Mouse (Mus musculus): ENCODE measurements around the gene Aipl1.
A peak's percentile ranks its signal among the peaks of the same experiment; 100 is the strongest.
"Not testable (repeated sequence)": the region's sequence is repeated elsewhere in the genome, so short reads cannot be mapped to it uniquely, and the experiment has no call there.

The Aipl1 gene

DNA sequence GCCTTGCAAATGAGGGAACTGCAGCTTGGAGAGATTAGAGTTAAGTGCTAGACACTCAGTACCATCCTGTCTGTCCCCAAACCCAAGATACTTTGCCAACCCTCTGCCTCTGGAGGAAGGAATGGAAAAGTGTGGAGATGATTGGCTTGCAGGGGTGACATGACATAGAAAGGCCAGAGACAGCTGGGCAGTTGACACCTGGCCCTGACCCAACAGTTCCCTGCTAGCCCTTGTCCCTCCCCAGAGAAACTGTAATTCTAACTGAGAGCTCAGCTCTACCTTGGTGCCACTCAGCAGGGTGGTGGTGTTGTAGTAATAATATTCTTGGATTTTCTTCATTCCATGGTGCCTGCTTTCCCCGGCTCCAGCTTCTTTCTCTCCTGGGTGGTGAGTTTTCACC is 25.4 kb downstream of the Aipl1 start:
- no peak for DNase-seq

DNA sequence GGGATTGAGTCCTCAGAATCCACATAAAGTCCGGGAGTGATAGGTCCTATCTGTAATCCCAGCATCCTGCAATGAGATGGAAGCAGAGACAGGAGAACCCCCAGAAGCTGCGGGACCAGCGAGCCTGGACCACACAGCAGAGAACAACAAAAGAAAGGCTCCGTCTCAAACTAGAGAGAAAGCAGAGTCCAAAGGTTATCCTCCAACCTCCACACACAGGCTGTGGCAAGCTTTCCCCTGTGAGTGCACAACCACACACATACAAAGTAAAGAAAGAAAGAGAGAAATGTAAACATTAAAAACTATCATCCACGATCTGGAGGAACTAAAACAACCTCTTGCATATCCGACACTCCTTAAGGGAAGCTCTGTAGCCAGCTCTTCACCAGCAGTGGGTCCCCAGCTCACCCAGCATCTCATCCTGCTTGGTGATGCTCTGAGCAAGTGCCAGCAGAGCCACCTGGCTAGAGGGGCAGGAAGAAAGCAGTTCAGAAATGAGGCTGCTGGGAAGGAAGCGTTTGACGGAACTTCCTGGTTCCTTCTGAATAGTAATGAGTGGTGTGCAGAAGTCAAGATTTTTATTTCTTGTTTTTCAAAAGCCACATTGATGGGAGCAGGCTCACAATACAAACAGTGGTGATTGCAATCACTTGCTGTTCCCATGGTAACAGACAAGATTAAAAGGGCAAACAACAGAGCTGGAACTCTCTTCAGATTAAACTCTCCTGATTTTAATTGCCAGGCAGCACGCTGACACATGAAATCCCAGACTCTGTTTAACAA is 26.2 kb downstream of the Aipl1 start:
- no peak for DNase-seq

- no peak for DNase-seq
Observed at GRCm38 (mm10) chr11:72010367-72010766, 26.9 kb downstream of the Aipl1 start.

DNA sequence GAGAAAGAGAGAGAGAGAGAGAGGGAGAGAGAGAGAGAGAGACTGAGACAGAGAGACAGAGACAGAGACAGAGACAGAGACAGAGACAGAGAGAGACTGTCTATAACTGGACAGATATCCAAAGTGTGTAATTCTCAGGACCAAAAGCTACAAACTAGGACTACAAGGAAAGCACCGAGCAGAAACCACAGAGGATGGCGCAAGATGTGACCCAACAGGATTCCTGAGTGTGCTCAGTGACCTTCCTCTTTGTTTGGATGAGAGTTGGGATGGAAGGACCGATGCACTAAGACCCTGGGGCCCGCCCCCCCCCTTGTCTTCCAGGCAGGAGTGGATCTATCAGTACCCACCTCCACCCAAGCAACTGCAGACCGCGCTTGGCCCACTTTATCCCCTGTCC is 31.8 kb downstream of the Aipl1 start:
- DNase-seq, result no peak

DNA sequence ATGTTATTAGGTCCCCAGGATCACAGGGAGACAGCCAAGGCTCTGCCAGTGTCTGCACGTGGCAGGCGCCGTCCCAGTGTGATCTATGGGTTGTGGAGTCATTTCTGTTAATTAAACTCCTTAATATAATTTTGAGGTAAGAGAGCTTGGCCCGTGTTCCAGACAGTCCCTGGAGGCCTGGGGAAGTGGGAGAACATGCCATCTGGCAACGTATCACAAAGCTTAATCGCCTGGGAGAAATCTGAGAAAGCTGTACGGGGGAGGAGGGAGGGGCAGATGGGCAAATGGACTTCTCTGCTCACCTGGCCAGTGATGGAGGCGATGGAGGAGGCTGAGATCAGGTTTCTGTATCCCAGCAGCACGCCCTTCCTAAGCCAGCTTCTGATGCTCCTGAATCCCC is 34.1 kb downstream of the Aipl1 start:
- DNase-seq, result no peak

- peak; percentile 74 for DNase-seq
Observed at GRCm38 (mm10) chr11:72002138-72002853, 35.0 kb downstream of the Aipl1 start.

DNA sequence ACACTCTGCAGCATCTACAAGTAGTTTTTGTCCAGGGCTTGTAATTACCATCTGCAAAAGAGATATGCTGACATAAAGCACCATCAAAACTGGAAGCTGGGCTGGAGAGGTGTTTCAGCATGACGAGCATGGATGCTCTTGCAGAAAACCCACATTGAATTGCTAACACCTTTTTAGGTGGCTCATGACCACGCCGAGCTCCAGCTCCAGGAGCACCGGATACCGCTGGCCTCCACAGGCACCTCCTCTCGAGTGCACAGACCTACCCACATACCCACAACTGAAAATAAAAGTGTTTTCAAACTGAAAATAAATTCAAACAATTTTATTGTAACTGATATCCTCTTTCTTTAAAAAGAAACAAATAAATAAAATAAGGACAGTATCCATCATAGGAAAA is 37.1 kb downstream of the Aipl1 start:
- DNase-seq, result no peak

DNA sequence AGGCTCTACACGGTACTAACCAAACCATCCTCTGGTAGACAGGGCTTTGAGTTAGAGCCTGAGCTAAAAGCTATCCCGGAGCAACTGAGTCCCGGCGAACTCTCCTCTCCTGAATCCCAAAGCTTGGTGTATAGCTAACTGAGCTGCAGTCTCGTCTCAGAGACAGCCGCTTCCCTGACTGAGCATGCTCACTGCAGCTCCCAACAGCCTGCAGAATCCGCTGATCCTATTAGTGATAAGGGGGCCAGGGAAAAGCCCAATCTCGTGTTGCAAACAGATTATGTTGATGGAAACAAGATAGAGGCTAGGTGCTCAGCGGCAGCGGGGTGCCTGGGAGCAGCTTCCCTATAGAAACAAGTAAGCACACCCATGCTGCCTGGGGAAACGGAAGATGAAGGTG is 40.5 kb downstream of the Aipl1 start:
- no peak for DNase-seq

DNA sequence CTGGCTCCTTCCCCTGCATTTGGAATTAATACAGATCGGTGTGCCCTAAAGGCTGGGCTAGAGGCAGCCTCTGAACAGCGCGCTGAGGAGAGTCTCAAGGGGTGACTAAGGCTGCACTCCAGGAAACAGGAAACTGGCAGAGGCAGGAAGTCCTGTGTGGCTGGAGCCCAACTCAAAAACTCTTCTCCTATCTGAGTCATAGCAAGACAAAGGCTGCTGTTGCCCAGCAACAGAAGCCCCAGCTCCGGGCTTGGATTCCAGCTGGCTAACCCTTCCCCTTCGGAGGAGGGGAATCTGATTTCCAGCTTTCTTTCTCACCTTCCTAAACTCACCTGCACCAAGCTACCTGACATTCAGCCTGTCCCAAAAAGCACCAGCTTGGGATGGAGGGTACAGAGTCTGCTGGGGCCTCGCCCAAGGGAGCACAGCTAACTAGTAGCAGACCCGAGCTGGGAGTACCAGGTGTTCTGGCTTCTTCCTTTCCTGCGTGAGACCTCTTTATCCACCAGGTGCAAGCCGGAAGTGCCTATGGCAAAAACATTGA is 41.3 kb downstream of the Aipl1 start:
- peak; percentile 22 for DNase-seq

DNA sequence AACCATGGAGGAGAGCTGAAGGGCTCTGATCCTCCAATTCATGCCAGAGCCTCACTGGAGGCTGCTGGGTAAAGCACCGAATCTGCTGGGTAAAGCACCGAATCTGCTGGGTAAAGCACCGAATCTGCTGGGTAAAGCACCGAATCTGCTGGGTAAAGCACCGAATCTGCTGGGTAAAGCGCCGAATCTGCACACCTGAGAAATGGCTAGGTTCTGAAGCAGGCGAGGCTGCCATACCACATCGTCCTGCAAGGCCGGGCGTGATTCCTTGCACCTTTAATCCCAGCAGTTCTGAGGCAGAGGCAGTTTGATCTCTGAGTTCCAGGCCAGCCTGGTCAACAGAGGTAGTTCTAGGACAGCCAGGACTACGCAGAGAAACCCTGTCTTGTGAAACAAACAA is 44.9 kb downstream of the Aipl1 start:
- no peak for DNase-seq

GRCm38 (mm10) chr11:71991541-71991940 is 45.8 kb downstream of the Aipl1 start:
- DNase-seq, result peak; percentile 40

DNA sequence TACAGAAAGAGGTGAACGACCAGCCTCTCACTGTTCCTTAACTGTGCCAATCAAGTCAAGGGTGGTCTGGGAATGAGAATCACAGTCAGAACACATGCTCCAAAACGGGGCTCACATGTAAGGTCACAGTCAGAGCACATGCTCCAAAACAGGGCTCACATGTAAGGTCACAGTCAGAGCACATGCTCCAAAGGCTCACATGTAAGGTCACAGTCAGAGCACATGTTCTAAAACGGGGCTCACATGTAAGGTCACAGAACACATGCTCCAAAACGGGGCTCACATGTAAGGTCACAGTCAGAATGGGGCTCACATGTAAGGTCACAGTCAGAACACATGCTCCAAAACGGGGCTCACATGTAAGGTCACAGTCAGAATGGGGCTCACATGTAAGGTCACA is 47.9 kb downstream of the Aipl1 start:
- not testable (repeated sequence) for DNase-seq

- no peak for DNase-seq
Observed at GRCm38 (mm10) chr11:71987159-71988150, 49.9 kb downstream of the Aipl1 start.

- no peak for DNase-seq
Observed at GRCm38 (mm10) chr11:71985783-71986182, 51.5 kb downstream of the Aipl1 start.

DNA sequence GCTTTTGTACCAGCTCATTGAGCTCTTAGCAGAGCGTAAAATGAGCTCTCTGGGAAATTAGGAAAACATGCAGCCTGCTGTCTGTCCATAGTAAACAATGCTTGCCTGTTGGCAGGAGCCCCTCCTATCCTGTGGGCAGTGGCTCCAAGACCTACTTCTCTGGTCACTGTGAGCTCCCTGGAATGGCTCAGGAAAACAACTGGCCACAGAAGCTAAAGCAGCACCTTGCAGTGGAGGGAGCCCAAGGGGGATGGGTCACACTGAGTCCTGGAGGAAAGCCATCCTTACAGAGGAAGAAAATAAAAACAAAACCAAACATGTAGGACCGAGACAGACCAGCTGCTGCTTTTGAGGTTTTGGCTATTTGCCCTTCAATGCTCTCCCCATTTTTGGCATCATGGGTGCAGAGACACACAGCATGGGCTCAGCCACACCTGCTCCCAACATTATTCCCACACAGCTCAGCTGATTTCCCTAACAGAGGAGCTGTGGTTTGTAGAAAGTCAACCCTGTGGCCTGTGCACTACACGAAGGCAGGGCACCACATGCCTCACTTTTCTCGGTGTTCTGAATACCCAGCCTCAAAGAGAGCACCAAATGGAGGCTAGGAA is 52.1 kb downstream of the Aipl1 start:
- no peak for DNase-seq

- no peak for DNase-seq
Observed at GRCm38 (mm10) chr11:71984093-71984492, 53.2 kb downstream of the Aipl1 start.

Measured in thymus, postnatal 4 days (tissue).